Mouse (Mus musculus) cortical plate, adult 2 months (tissue): ENCODE results near the gene Slc35e3. TPM values are rescaled to one million over a fixed set of nuclear protein-coding genes. Genes with fewer than 3 reads are reported as not detected.

ENCODE experiments used
- H3K27ac ChIP-seq: fragments of 200-500 bp; 2 replicates; pipeline ENCODE4 v1.5.1; 2012; ENCODE audit warnings: low read length, control low read depth, inconsistent platforms; ENCODE audit not compliant: insufficient read depth
- H3K4me1 ChIP-seq: fragments of 200-500 bp; 2 replicates; pipeline ENCODE4 v1.6.1; 2011; ENCODE audit warnings: low read length; ENCODE audit not compliant: control insufficient read depth, insufficient read depth
- H3K4me3 ChIP-seq: fragments of 200-500 bp; 2 replicates; pipeline ENCODE4 v1.5.1; 2011; ENCODE audit warnings: mild to moderate bottlenecking, low read length, control low read depth; ENCODE audit not compliant: insufficient read depth
- CTCF ChIP-seq: fragments of 200-500 bp; IDR thresholded peaks from 2 replicates; pipeline ENCODE4 v1.5.1; 2011; ENCODE audit warnings: mild to moderate bottlenecking, control low read depth, low read length; ENCODE audit not compliant: insufficient read depth; ENCODE audit errors: extremely low read depth
- POLR2A ChIP-seq: fragments of 200-500 bp; IDR thresholded peaks from 2 replicates; pipeline ENCODE4 v1.6.1; 2011; ENCODE audit warnings: mild to moderate bottlenecking, low read length, control low read depth; ENCODE audit not compliant: insufficient read depth; ENCODE audit errors: extremely low read depth
- polyA plus RNA-seq: library from polyadenylated mRNA; depleted of rRNA; stranded (reverse); fragments of >200 nt; gene quantifications from 2 replicates; pipeline ENCODE4 v1.2.3, GENCODE M21; 2012

Gene Slc35e3
- polyA plus RNA-seq, 1 experiment = 20.0 TPM

GRCm38 (mm10) chr10:117692173-117692572, 54.0 kb downstream of the Slc35e3 start:
- TF ChIP-seq CTCF = no peak
- TF ChIP-seq POLR2A = no peak
- H3K4me1 ChIP-seq = no peaks in the 10 kb centered on the region
- no peak overlapping the region for H3K27ac ChIP-seq
- no peak overlapping the region for H3K4me3 ChIP-seq

GRCm38 (mm10) chr10:117691389-117691968, 54.7 kb downstream of the Slc35e3 start:
- TF ChIP-seq POLR2A (no peak), CTCF (no peak)
- Histone ChIP-seq H3K27ac (no peak overlapping the region), H3K4me1 (no peaks in the 10 kb centered on the region), H3K4me3 (no peak overlapping the region)

GRCm38 (mm10) chr10:117690770-117691296, 55.3 kb downstream of the Slc35e3 start:
- no peak overlapping the region for H3K27ac ChIP-seq
- H3K4me3 ChIP-seq = no peak overlapping the region
- no peak for TF ChIP-seq POLR2A
- TF ChIP-seq CTCF = no peak
- no peaks in the 10 kb centered on the region for H3K4me1 ChIP-seq

GRCm38 (mm10) chr10:117690101-117690352, 56.1 kb downstream of the Slc35e3 start:
- TF ChIP-seq POLR2A = no peak
- TF ChIP-seq CTCF = no peak
- no peaks in the 10 kb centered on the region for H3K4me1 ChIP-seq
- no peak overlapping the region for H3K27ac ChIP-seq
- no peak overlapping the region for H3K4me3 ChIP-seq

GRCm38 (mm10) chr10:117689297-117690100, 56.7 kb downstream of the Slc35e3 start:
- H3K4me3 ChIP-seq = no peak overlapping the region
- no peaks in the 10 kb centered on the region for H3K4me1 ChIP-seq
- H3K27ac ChIP-seq = no peak overlapping the region
- TF ChIP-seq POLR2A (no peak), CTCF (no peak)

GRCm38 (mm10) chr10:117688204-117689151, 57.7 kb downstream of the Slc35e3 start:
- TF ChIP-seq POLR2A = no peak
- 0 out of 2 replicates have a peak, but pooled peaks have one; percentile 15 for TF ChIP-seq CTCF
- no peaks in the 10 kb centered on the region for H3K4me1 ChIP-seq
- H3K27ac ChIP-seq = no peak overlapping the region
- H3K4me3 ChIP-seq = no peak overlapping the region

- no peak overlapping the region for H3K4me3 ChIP-seq
- no peak overlapping the region for H3K27ac ChIP-seq
- no peak for TF ChIP-seq CTCF
- no peak for TF ChIP-seq POLR2A
- H3K4me1 ChIP-seq = no peaks in the 10 kb centered on the region
These were observed 58.6 kb downstream of the Slc35e3 start for GRCm38 (mm10) chr10:117687577-117687976.

- Histone ChIP-seq H3K27ac (no peak overlapping the region), H3K4me1 (no peaks in the 10 kb centered on the region), H3K4me3 (no peak overlapping the region)
- TF ChIP-seq CTCF = no peak
- no peak for TF ChIP-seq POLR2A
These were observed 59.1 kb downstream of the Slc35e3 start for GRCm38 (mm10) chr10:117687018-117687417.

- no peak overlapping the region for H3K4me3 ChIP-seq
- TF ChIP-seq POLR2A = no peak
- no peak for TF ChIP-seq CTCF
- H3K4me1 ChIP-seq = no peaks in the 10 kb centered on the region
- no peak overlapping the region for H3K27ac ChIP-seq
These were observed 60.1 kb downstream of the Slc35e3 start for GRCm38 (mm10) chr10:117685849-117686591.
